Mouse (Mus musculus) intestine, embryonic 14.5 days (tissue): ENCODE measurements around the gene Evl. TPM values are rescaled to one million over a fixed set of nuclear protein-coding genes. Genes with fewer than 3 reads are reported as not detected.

Experiments
- ATAC-seq: fragments of 200-750 bp; cut with Nextera tagmentation; replicated peaks from 2 replicates; pipeline ENCODE4 v1.8.0; 2017; ENCODE audit warnings: low read depth, moderate number of reproducible peaks, moderate TSS enrichment, moderate library complexity; ENCODE audit not compliant: low FRiP score, low TSS enrichment
- DNase-seq: peaks from one replicate; pipeline ENCODE4 v3.0.0-alpha.2; 2018; ENCODE audit warnings: low spot score
- H3K27ac ChIP-seq: fragments of 300-500 bp; sonication (generic); 2 replicates; pipeline ENCODE4 v1.5.1; 2014; ENCODE audit warnings: low read depth, mild to moderate bottlenecking, control low read depth
- H3K27me3 ChIP-seq: fragments of 300-500 bp; sonication (generic); replicated peaks from 2 replicates; pipeline ENCODE4 v1.6.1; 2014; ENCODE audit warnings: low read length, control low read depth; ENCODE audit not compliant: control insufficient read depth, insufficient read depth
- H3K36me3 ChIP-seq: fragments of 300-500 bp; sonication (generic); 2 replicates; pipeline ENCODE4 v1.6.1; 2014; ENCODE audit warnings: low read length, control low read depth; ENCODE audit not compliant: control insufficient read depth, insufficient read depth
- H3K4me1 ChIP-seq: fragments of 300-500 bp; sonication (generic); replicated peaks from 2 replicates; pipeline ENCODE4 v1.6.1; 2014; ENCODE audit warnings: low read length, control low read depth, mixed read lengths; ENCODE audit not compliant: control insufficient read depth, insufficient read depth
- H3K4me2 ChIP-seq: fragments of 300-500 bp; sonication (generic); 2 replicates; pipeline ENCODE4 v1.6.1; 2014; ENCODE audit warnings: low read length
- H3K4me3 ChIP-seq: fragments of 300-500 bp; sonication (generic); 2 replicates; pipeline ENCODE4 v1.5.1; 2014; ENCODE audit warnings: low read depth, low read length, control low read depth, mixed read lengths
- H3K9ac ChIP-seq: fragments of 300-500 bp; sonication (generic); 2 replicates; pipeline ENCODE4 v1.6.1; 2014; ENCODE audit warnings: mild to moderate bottlenecking, low read length
- H3K9me3 ChIP-seq: fragments of 300-500 bp; sonication (generic); 2 replicates; pipeline ENCODE4 v1.6.1; 2016; ENCODE audit warnings: low read length, control low read depth; ENCODE audit not compliant: control insufficient read depth
- WGBS: fragments of 180-500 bp; shearing (Covaris S2); extraction: QIAGEN DNeasy Blood & Tissue Kit; methylation state at CpG from one replicate; pipeline ENCODE4 v1.1.7; 2014; 5-methylcytosine and 5-hydroxymethylcytosine counted together
- polyA plus RNA-seq: library from polyadenylated mRNA; unstranded; fragments of >200 nt; fragmentation: Nextera tagmentation; extraction: Ambion mirVana; gene quantifications from 2 replicates; pipeline ENCODE4 v1.2.1, GENCODE M21; 2014

The Evl gene
- polyA plus RNA-seq, 1 experiment from 2014 or later = 61.0 TPM

DNA sequence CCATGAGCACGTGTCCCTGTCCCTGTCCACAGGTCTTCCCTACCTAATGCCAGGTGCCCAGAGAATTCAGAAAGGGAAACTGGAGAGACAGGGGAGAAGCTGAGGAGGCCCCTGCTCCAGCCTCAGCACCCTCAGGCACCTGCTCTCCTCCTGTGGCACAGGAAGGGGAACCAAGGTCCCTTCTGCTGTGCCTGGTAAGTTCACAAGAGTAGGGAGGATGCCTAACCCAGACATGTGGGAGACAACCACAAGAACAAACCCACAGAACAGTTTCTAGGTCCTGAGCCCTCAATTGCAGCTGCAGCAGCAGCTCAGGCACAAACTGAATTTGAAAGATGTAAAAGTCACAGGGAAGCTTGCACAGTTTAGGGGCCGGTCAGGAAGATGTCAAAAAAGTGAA is 146.7 kb downstream of the Evl start:
- Histone ChIP-seq H3K27ac (no peak overlapping the region), H3K9ac (no peak overlapping the region), H3K36me3 (no peaks in the 10 kb centered on the region), H3K27me3 (peaks cover 37% of the 10 kb centered on the region), H3K4me3 (peak overlapping the region; percentile 31; the same call in 1 of the 2 replicates), H3K4me2 (peak overlapping the region; percentile 47), H3K4me1 (peaks cover 5% of the 10 kb centered on the region; the same call in 1 of the 2 replicates), H3K9me3 (no peaks in the 10 kb centered on the region)
- ATAC-seq (no peak), DNase-seq (peak; percentile 50)
- WGBS = 60% methylated on average over 2 of the region's 2 CpGs

DNA sequence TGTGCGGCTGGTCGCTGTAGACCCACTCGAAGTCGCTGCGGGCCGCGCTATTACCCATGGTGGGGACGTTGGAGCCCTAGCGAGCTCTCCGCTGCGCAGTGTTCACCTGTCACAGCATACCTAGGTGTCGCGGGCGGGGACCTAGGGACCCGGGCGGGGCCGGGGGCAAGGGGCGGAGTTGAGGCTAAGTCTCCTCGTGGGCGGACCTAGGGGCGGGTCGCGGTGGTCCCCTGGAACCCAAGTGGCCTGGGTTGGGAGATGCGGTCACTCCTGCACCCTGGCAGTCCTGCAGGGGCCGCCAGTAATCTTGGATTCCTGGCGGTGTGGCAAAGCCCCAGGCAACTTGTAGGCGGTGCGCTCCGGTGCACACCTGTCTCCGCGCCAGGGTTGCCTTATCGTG is 147.7 kb downstream of the Evl start, which contains the start of gene Degs2:
Degs2 (minus strand) TSS at position 131 of the 400 bp plus-strand sequence.
- DNase-seq (peak; percentile 72), ATAC-seq (peak; percentile 79)
- peaks cover 37% of the 10 kb centered on the region for H3K27me3 ChIP-seq
- peak within 1 kb of the TSS; percentile 31 for H3K4me3 ChIP-seq
- no peaks in the 10 kb centered on the region for H3K36me3 ChIP-seq
- 1% methylated on average over 32 of the region's 32 CpGs for WGBS
- H3K4me2 ChIP-seq = peak within 1 kb of the TSS; percentile 47
- no peaks in the 10 kb centered on the region for H3K9me3 ChIP-seq
- H3K9ac ChIP-seq = peak within 1 kb of the TSS; percentile 22; the same call in 1 of the 2 replicates
- no peak within 1 kb of the TSS for H3K27ac ChIP-seq
- H3K4me1 ChIP-seq = peaks cover 5% of the 10 kb centered on the region; the same call in 1 of the 2 replicates

GRCm38 (mm10) chr12:108705486-108705885 is 151.0 kb downstream of the Evl start:
- Histone ChIP-seq H3K4me2 (no peak overlapping the region), H3K4me1 (peaks cover 5% of the 10 kb centered on the region; the same call in 1 of the 2 replicates), H3K27me3 (peaks cover 36% of the 10 kb centered on the region), H3K27ac (no peak overlapping the region), H3K36me3 (no peaks in the 10 kb centered on the region), H3K9ac (no peak overlapping the region), H3K9me3 (no peaks in the 10 kb centered on the region), H3K4me3 (no peak overlapping the region)
- DNase-seq (no peak), ATAC-seq (no peak)
- 83% methylated on average over 6 of the region's 6 CpGs for WGBS

DNA sequence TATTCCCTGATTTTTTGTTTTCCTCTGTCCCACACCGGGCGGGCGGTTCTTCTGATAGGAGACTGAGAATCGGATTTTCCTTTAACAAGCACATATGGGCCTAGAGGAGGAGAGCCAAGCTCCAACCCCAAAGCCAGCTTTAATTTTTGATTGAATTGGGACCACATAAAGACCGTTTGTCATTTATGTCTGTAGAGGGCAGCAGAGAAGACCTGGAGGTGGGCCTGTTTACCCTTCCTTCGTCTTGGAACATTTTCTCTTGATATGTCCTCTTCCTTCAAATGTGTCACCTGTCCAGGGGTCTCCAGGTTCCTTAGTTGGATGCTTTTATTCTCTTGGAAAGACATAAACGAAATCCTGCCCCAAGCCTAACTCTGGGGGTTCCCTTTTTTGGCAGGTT is 151.6 kb downstream of the Evl start:
- H3K27ac ChIP-seq = no peak overlapping the region
- no peak overlapping the region for H3K4me3 ChIP-seq
- 51% methylated on average over 7 of the region's 7 CpGs for WGBS
- no peak overlapping the region for H3K9ac ChIP-seq
- no peak overlapping the region for H3K4me2 ChIP-seq
- no peak for DNase-seq
- H3K27me3 ChIP-seq = peaks cover 29% of the 10 kb centered on the region
- no peak for ATAC-seq
- no peaks in the 10 kb centered on the region for H3K9me3 ChIP-seq
- no peaks in the 10 kb centered on the region for H3K36me3 ChIP-seq
- H3K4me1 ChIP-seq = peaks cover 5% of the 10 kb centered on the region; the same call in 1 of the 2 replicates

DNA sequence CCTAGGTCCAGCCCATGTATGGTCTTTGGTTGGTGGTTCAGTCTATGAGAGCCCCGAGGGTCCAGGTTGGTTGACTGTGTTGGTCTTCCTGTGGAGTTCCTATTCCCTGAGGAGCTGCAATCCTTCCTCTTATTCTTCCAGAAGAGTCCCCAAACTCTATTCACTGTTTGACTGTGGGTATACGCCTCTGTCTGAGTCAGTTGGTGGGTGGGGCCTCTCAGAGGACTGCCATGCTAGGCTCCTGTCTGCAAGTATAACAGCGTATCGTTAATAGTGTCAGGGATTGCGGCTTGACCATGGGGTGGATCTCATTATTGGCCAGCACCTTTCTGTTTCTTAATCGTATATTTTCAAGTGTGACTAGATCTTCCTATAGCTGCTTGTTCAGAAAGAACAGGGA is 154.9 kb downstream of the Evl start:
- Histone ChIP-seq H3K4me1 (no peaks in the 10 kb centered on the region), H3K9me3 (no peaks in the 10 kb centered on the region), H3K27ac (no peak overlapping the region), H3K27me3 (no peaks in the 10 kb centered on the region), H3K4me2 (no peak overlapping the region), H3K36me3 (no peaks in the 10 kb centered on the region), H3K9ac (no peak overlapping the region), H3K4me3 (no peak overlapping the region)
- ATAC-seq (no peak), DNase-seq (peak; percentile 44)
- WGBS = 76% methylated on average over 6 of the region's 6 CpGs

DNA sequence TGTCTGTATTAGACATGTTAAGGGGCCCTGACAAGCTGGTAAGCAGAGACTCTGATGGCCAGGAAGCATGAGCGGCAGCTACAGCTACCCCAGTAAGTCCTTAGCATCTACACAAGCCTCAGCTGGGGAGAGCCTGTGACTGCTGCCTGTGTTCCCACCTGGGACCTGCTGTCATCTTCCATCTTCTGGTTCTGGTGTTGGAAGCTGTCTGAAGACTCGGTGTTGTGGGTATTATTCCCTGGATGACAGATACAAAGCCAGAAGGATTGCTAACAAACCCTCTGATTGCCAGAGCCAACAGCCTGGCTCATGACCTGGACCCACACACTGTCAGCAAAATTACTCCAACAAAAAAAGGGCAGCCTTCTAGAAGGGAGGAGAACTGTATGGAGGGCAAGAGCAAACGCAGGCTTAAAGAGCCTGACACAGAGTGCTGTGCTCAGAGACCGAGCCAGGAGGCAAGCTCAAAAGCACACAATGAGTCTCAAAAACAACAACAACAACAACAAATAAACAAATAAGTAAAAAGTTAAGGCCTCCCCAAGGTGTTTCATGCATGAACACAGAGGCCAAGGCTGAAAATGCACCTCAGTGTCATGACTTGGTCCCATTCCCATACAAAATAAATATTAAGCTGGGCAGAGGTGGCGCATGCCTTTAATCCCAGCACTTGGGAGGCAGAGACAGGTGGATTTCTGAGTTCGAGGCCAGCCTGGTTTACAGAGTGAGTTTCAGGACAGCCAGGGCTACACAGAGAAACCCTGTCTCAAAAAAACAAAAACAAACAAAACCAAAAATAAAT is 155.6 kb downstream of the Evl start:
- no peak overlapping the region for H3K4me3 ChIP-seq
- no peaks in the 10 kb centered on the region for H3K9me3 ChIP-seq
- H3K27me3 ChIP-seq = no peaks in the 10 kb centered on the region
- no peaks in the 10 kb centered on the region for H3K36me3 ChIP-seq
- no peak overlapping the region for H3K9ac ChIP-seq
- WGBS = 73% methylated on average over 6 of the region's 6 CpGs
- ATAC-seq = no peak
- H3K4me2 ChIP-seq = 0 out of 2 replicates have a peak overlapping the region, but pooled peaks have one; percentile 25
- H3K27ac ChIP-seq = no peak overlapping the region
- DNase-seq = no peak
- no peaks in the 10 kb centered on the region for H3K4me1 ChIP-seq

GRCm38 (mm10) chr12:108710861-108711615 is 156.5 kb downstream of the Evl start:
- 0 out of 2 replicates have a peak overlapping the region, but pooled peaks have one; percentile 25 for H3K4me2 ChIP-seq

DNA sequence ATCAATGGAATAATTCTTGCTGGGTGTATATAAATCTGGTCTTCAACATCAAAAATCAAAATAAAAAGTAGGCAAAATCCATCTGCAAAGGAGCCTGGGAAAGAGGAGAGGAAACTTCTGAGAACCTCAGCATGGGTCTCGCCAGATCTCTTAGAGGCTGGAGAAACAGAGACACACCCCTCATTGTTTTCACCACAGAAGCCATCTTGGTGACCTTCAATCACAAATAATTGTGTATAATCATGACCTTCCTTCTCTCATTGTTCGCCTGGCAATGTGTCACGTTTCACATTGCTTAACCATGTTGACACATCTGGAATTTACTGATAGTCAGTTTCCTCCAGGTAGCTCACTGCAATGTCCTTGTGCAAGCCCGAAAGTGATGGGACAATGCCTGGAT is 158.0 kb downstream of the Evl start:
- Histone ChIP-seq H3K4me1 (no peaks in the 10 kb centered on the region), H3K36me3 (no peaks in the 10 kb centered on the region), H3K4me2 (no peak overlapping the region), H3K27ac (no peak overlapping the region), H3K9me3 (no peaks in the 10 kb centered on the region), H3K27me3 (no peaks in the 10 kb centered on the region), H3K4me3 (no peak overlapping the region), H3K9ac (no peak overlapping the region)
- 75% methylated on average over 4 of the region's 4 CpGs for WGBS
- no peak for DNase-seq
- ATAC-seq = no peak

More at GRCm38 (mm10) chr12:108710861-108711615, 156.5 kb downstream of the Evl start:
- DNase-seq (peak; percentile 53), ATAC-seq (peak; percentile 81)
- H3K9me3 ChIP-seq = no peaks in the 10 kb centered on the region
- H3K36me3 ChIP-seq = no peaks in the 10 kb centered on the region
- H3K9ac ChIP-seq = no peak overlapping the region
- H3K4me3 ChIP-seq = 0 out of 2 replicates have a peak overlapping the region, but pooled peaks have one; percentile 6
- H3K27ac ChIP-seq = peak overlapping the region; percentile 44; the same call in 1 of the 2 replicates
- H3K27me3 ChIP-seq = no peaks in the 10 kb centered on the region
- WGBS = 64% methylated on average over 9 of the region's 9 CpGs
- H3K4me1 ChIP-seq = no peaks in the 10 kb centered on the region
